Mouse (Mus musculus): ENCODE measurements around the gene Fndc10.
A peak's percentile ranks its signal among the peaks of the same experiment; 100 is the strongest.
"Not testable (repeated sequence)": the region's sequence is repeated elsewhere in the genome, so short reads cannot be mapped to it uniquely, and the experiment has no call there.

Fndc10 gene

GRCm38 (mm10) chr4:155694111-155694481 lies at the start of gene Fndc10:
TSS of gene Fndc10 (plus strand) at chr4:155694342.
- DNase-seq: peak; percentile 88

- not testable (repeated sequence) for DNase-seq
These were observed 48.8 kb upstream of the Fndc10 start, which contains the start of gene Gm10563 for GRCm38 (mm10) chr4:155645308-155645707. TSS of gene Gm10563 (minus strand) at chr4:155645408.

DNA sequence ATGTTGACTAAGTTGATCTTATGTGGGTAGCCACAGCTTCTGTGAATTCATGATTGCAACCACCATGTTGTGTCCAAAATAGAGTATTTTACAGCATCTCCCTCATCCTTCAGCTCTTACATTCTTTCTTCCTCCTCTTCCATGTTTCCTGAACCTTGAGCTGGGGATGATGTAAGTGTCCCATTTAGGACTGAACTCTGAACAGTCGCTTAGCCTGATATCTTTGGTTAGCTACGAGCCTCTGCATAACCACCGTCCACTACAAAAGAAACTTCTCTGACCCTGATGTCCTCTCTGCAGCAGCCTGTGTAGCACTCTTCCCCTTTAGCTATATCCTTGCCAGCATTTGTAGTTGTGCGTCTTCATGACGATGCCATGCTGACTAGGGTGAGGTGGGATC lies 48.4 kb upstream of the Fndc10 start:
- no peak for DNase-seq

- no peak for DNase-seq
These were observed 44.8 kb upstream of the Fndc10 start for GRCm38 (mm10) chr4:155649355-155649754.

GRCm38 (mm10) chr4:155651553-155652269 lies 42.4 kb upstream of the Fndc10 start:
- no peak for DNase-seq

DNA sequence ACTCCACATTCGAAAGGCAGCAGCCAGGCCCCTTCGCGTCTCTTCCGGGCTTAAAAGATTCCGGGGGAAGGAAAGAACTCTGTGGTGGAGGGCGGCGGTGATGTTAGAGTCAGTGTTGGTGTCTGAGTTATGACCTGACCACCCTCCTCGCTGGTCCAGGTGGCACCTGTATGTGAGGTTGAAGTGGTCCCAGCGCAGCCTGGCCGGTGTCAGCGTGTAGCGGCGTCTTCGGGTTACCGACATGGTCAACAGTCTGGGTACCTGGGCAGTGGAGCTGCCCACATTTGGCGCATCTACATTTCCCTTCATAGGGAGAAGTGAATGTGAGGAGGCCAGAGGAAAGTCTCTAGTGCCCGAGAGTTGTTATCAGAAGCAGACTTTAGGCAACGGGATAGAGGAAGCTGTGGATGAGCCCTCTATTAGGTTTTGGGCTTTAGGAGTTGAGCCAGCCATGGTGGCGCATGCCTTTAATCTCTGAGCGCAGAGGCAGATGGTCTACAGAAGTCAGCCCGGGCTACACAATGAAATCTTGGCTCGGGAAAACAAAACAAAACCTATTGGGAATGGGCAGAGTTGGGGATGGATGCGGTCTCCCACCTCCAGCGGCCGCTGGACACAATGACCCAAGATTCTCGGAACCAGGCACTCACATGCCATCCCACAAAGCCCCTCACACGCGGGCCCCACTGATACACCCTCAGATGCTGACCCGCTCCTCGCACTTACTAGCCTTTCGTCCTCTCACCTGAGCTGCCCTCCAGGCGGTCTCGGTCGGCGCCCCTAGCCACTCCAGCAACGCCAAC lies 41.7 kb upstream of the Fndc10 start:
- peak; percentile 65 for DNase-seq

DNA sequence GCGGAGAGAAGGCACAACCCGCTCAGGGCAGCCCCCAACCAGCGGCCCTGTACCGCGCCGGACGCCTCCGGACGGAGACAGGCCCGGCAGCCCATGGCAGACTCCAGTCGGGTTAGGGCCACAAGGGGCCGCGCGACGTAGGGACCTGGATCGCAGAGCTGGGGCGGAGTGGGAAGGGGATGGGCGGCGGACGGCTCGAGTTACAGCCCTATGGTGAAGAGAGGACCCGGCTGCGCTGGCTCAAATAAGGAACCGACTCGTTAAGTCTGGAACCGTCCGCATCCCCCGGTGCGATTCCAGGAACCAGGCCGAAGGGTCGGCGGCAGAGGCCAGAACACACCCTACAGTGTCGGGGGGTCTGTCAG lies 41.1 kb upstream of the Fndc10 start, which contains the start of gene Mmp23:
Gene Mmp23, minus strand, starts transcription at position 299 of the 365 bp plus-strand sequence.
- DNase-seq: no peak

DNA sequence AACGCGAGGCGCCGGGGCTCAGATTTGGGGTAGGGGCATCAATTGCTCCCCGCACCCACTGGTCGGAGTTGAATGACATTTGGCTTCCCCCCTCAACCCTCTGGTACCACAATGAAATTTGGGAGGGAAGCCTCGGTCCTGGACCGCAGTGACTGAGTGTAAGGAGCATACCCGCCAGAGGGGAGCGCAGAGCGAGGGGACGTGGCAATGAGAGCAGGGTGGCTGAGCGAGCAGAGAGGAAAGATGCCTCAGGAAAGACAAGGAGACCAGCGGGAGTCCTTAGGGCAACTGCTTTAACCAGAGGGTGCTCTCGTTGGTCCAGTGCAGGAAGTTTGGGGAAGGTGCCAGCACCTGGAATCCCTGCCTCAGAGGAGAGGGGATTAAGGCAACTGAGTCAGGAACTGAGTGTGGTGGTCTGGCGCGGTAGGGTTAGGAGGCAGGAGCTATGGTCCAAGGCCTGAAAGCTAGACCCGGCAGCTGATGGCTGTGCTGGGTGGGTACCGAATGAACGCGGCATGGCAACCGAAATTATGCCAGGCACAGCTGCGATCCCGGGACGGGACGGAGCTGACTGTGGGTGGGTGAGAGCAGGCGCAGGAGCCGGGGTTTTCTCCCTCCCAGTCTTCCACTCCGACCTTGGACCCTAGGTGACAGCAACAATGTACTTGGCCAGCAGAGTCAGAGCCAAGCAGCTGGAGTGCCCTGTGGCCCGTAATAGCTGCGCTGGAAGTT lies 40.5 kb upstream of the Fndc10 start:
- DNase-seq: peak; percentile 65

DNA sequence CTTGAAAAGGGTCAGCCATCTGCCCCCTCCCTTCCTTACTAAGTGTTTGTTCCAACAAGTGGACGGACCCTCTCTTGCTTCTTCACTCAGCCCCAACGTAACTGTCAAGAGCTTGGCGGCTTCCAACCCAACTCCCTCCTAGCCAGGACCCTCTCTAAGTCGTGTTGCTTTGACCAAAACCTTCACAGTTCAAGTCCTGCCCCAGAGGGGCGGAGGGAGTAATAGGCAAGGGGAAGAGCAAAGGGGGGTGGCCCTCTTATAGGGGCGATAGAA lies 40.0 kb upstream of the Fndc10 start:
- DNase-seq: no peak

GRCm38 (mm10) chr4:155654456-155655298 lies 39.5 kb upstream of the Fndc10 start:
- DNase-seq: peak; percentile 71

DNA sequence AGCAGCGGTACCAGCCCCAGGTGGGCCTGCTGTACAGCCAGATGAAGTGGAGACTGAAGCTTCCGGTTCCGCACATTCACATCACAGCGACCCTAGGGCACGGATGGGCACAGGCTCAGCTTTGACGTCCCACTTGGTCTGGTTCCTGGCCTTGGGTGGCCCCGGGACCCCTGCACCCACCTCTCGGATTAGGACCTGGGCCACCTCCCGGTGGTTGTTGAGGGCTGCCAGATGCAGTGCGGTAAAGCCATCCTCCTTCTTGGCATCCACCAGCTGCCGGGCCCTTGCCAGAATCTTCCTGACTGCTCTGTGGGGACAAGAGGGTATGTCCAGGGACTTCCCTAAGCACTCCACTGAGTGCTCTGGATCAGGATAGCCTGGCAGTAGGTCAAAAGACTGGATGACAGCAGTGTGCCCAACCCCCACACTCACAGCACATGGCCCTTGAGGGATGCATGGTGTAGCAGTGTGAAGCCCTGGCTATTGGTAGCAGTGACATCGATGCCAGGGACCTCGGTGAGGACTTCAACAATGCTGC lies 37.9 kb upstream of the Fndc10 start:
- peak; percentile 45 for DNase-seq

GRCm38 (mm10) chr4:155658961-155659360 lies 35.2 kb upstream of the Fndc10 start:
- no peak for DNase-seq

DNA sequence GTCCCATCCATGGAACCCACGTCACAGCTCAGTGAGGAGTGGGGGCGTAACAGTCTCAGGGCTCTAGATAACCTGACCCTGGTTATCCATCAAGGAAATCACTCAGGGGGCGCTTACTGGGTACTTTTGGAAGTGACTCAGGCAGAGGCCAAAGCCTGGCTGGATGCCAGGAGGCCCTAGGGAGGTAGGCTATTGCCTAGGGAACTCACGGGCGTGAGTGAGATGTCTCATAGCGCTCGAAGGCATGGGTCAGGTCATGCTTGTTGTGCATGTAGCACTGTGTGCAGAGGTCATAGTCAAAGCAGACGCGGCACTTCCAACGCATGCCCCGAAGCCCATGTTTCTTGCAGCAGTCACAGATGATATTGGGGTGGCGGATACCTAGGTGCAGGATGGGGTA lies 33.5 kb upstream of the Fndc10 start:
- no peak for DNase-seq

DNA sequence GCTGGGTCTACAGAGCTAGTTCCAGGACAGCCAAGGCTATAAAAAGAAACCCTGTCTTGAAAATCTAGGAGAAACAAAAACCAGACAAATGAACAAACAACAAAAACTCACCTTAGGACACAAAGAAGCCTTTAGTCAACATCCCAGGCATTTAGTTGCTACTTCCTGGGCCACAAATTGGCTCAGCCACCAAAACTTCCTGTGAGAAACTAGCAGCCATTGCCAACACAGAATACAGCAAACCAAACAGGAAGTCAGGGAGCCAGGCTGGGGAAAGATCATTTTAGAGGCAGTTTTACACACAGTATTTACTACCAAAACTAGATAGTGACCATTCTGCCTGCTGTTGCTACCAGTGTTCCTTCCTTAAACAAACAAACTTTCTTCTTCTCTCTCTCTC lies 27.2 kb upstream of the Fndc10 start:
- no peak for DNase-seq

GRCm38 (mm10) chr4:155668689-155669597 lies 25.2 kb upstream of the Fndc10 start, which contains the start of gene Mib2:
TSS of gene Mib2 (minus strand) at chr4:155669198.
- DNase-seq: peak; percentile 99

GRCm38 (mm10) chr4:155669598-155670075 lies 24.5 kb upstream of the Fndc10 start:
- no peak for DNase-seq

DNA sequence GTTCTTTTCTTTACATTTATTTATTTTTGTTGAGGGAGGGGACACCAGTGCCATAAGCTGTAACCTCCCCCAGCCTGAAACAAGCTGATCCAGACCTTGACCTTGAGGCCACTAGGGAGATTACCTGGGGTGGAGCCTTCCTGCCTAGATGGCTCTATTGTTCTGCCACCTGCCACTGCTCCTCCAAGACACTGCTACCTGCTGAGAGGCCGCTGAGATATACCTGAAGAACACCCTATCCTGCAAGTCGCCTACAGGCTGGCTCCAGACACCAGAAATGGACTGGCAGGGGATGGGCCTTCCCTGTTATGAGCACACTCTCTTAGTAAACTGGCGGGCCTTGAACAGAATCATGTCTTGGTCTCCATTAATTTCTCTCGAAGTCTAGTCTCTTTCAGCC lies 23.9 kb upstream of the Fndc10 start:
- DNase-seq: not testable (repeated sequence)

- DNase-seq: no peak
These were observed 22.1 kb upstream of the Fndc10 start for GRCm38 (mm10) chr4:155672082-155672481.

GRCm38 (mm10) chr4:155675991-155676390 lies 18.2 kb upstream of the Fndc10 start:
- no peak for DNase-seq

- not testable (repeated sequence) for DNase-seq
These were observed 10.4 kb upstream of the Fndc10 start for GRCm38 (mm10) chr4:155683670-155684277.

DNA sequence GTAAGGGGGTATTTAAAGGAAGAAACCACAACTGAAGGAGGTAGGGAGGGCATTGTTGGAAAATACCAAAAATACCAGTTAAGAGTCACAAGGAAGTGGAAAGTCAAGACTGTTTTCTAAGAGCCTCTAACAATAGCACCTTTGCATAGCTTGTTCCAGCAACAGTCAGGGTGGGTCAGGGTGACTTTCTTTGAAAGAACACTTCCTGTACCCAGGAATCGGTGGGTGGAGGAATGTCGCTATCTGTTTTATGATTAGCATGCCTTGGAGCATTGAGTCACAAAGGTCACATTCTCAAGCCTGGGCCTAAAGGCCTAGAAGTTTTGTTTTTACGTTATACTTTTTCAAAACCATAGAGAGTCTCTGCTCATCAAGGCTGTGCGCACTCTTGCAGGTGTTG lies 6.4 kb upstream of the Fndc10 start:
- not testable (repeated sequence) for DNase-seq
